Mouse (Mus musculus) testis, adult 2 months (tissue): Measurements from ENCODE around the gene Olfr462.

Source experiments
- CTCF ChIP-seq: fragments of 200-500 bp; IDR thresholded peaks from 2 replicates; pipeline ENCODE4 v1.5.1; 2012; ENCODE audit warnings: low read depth, mild to moderate bottlenecking, inconsistent platforms, low read length, moderate library complexity; ENCODE audit not compliant: control insufficient read depth, insufficient read depth, insufficient replicate concordance
- POLR2A ChIP-seq: fragments of 200-500 bp; IDR thresholded peaks from 2 replicates; pipeline ENCODE4 v1.6.1; 2012; ENCODE audit warnings: low read depth, mild to moderate bottlenecking, inconsistent platforms, low read length, moderate library complexity; ENCODE audit not compliant: control insufficient read depth

DNA sequence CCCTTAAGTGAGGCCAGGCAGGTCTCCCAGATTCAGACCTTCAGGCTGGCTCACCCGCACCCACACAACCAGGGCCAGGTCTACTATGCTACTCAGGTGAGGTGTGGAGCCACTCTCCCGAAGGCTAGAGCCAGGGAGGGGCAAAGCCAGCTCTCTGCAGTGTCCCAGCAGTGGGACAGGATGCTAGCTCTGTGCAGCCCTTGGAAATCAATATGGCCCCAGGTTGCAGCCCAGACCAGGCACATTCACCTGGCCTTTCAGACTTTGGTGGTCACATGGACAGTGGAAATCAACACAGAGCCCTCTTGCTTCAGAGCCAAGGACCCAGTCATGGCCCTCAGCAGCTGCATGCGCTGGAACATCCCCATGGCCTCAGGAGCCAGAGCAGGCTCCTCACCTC lies 12.3 kb upstream of the Olfr462 start:
- TF ChIP-seq POLR2A: no peak
- TF ChIP-seq CTCF: no peak
